Mouse (Mus musculus) brain, adult 2 months (tissue): Measurements from ENCODE around the gene Lypd6b.

Experiments
- DNase-seq: peaks from one replicate; pipeline ENCODE4 v3.0.0; 2011; ENCODE audit warnings: low read depth, low spot score

The Lypd6b gene

DNA sequence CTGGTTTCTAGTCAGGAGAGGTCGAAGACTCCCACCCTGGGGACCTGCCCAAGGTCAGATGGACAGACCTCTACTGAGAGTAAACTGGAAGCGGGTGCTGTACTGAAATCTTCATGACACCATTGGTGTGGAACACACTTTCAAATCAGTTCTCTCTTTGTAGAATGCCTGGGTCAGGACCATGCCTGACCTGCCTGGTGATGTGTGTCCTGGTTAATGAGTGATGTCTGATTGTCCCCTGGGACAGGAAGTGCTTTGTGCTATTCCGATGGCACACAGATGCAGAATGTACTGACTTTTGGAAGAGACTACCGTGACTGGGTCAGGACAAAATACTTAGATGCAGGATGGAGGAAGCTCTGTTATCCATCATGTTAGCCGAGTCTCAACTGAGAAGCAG, 17.0 kb upstream of the Lypd6b start:
- no peak for DNase-seq

DNA sequence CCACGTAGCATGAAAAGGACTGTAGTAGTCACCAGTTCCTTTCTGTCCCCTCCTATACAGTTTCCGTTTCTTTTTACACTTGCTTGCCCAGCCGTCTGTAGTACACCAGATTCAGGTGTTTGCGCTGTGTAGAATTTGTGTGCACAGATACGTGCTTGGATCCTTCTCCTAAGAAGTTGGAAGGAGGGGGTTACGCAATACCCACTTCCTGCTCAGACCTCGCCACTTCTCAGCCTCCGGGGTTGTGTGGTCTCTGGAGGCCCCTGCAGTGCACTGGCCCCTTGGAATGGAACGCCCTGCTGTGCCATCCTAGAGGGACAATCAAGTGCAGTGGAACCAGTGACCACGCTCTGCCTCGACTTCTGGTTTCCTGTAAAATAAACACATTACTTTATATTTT, 16.3 kb upstream of the Lypd6b start:
- DNase-seq: no peak

DNA sequence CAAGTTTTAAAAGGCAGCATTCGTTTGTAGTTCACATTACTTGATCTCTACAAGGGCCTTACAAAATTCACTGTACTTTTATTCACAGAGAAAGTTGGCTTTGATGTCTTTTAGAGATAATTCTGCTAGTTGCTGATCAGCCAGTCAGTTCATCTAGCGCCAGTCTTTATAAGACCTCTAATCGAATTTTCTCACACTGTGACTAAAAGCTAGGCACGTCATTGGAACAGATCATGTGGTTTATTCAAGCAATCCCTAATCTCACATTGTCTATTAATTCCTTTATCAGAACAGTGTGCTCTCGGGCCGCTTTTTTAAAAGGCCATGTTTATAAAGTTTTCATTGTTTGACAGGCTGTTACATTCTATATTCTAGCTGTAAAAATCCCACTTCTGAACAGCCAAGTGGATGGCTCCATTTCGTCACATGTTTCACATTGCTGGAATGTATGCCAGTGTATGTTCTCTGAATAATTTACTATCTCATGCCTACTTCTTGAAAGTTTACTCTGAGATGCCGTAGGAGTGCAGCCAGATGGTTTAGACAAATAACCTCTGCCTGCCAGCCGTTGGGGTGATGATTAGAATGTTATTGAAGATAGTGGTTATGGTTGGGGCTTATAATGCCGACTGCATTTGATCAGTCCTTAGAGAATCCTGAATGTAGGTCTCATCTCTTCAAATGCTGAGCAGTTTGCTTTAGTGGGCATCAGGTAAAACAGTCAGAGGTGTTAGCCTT, 14.1 kb upstream of the Lypd6b start:
- no peak for DNase-seq

DNA sequence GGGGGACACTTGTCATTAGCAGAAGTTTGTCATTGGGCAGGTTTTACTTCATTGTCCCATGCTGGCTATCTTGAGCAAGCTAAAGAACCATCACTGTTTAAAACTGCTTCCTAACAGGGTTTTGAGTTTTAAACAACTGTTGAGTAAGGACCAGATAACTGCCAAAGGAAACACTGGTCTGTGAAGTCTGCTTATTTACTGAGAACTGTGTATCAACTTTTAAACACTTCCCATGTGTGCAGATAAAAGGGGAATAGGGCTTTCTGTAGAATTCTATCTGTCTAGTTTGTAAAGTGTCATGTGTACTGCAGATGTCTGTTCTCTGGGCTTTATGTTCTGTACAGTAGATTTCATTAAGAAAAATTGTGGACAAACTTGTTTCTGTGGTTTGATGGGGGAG, 13.3 kb upstream of the Lypd6b start:
- no peak for DNase-seq

DNA sequence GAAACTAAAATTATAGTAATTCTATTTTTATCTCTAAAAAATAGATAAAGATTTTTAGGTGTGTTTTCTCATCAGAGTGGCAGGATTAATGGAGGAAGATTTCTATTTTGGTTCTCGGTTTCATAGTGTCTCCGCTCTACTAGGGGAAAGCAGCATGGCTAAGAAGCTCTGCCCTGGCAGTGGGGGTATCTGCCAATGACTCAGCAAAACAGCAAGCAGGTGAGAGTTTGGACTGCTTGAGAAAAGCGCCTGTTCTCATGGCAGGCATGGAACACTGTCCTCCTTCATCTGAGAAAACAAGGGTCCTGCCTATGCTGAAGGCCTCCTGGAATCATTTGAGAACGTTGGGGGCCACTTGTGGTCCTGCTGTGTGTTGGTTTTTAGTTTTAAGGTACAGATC, 12.3 kb upstream of the Lypd6b start:
- no peak for DNase-seq

DNA sequence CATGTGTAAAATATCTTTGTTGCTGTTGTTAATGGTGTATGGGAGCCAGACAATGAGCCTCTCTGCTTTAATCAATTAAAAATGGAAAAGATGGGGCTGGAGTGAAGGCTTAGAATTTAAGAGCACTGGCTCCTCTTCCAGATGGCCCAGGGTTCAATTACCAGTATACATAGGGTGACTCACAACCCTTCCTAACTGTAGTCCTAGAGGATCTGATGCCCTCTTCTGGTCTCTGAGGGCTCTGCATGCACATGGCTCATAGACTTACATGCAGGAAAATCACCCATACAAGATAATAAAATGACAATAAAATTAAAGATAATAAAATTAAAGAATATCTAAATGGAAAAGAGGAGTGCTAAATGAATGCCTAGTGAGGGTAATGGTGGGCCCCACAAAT, 11.8 kb upstream of the Lypd6b start:
- peak; percentile 55 for DNase-seq

DNA sequence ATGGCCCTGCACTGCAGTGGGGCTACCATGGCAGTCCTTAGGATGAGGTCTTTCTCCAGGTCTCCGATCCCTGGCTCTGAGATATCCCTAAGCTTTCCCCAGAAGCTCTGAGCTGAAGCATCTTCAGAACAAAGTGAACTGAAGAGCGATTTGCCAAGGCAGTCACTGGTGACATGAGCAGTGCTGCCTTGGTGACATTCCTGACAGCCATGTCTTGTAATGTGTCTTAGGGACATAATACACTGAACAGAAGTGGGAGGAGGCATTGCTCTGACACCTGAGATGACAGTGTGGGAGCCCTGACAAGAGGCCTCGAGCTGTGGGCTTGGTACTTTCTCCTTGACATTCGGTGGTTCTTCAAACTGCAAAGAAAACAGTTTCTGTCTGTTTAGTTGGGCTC, 11.1 kb upstream of the Lypd6b start:
- no peak for DNase-seq

DNA sequence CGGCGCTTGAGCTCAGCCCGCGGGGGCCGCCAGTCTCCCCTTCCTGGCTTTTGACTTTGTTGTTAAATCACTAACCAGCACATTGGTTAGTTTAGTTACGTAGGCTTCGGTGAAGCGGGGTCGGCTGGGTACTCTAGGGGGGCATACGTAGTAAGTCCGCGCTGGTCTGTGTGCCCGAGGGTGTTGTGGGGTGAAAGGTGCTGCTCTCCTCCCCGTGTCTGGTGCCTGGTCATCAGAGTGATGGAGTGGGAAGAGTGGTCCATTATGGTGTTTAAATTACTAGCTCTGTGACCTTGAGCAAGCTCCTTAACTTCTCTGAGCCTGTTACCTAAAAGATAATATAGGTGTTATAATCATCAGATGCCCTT, 547 bp downstream of the Lypd6b start:
- DNase-seq: no peak

DNA sequence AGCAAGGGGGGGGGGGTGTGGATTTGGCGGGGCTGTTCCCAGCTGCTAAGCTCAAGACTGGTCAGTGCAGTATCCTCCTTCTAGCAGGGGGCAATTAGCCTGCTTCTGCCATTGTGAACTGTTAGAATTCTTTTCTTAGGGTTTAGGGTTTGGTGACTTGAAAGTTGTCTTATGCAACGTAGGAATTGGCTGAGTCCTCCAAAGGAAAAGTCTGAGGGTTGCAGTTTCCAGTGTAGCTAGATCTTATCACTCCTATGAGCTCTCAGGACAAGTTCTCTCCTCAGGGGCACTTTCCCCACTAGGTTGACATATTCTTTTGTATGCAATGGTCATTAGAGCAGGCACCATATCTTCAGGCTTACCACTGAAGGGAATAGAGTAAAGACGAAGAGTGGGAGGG, 1.2 kb downstream of the Lypd6b start:
- DNase-seq: no peak

DNA sequence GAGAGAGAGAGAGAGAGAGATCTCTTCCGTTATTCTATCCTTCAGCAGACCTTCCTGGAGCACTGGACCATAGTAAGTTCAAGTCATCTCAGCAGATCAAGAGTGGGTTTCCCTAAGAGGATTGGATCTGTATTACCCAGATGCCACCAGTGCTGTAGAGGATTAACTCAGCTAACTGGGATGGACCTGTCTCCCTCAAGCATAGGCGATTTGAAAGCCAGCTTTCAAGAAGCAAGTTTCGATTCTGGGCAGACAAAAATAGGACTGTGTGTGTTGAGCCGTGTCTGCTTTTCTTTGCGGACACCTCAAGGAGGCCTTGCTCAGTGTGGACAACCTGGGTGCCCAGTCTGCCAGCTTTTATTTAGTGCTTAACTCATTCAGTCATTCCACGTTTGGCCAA, 1.6 kb downstream of the Lypd6b start:
- DNase-seq: no peak

DNA sequence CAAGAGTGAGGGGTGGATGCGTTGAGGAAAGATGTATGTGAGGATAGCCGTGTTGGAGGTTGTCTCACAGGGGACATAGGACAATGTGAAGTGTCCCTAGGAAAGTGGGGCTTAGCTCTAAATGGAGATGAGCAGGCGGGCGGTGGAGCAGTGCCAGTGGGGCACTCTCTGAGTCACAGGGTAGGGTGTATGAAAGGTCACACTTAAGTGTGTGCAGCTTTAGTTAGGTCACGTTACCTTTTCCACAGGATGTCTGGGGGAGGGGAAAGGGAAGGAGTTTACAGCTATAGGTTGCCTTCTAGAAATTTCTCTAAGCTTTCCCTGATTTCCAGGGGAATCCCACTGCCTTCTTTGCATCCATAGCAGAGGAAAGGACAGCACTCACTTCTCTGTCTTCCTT, 2.0 kb downstream of the Lypd6b start:
- no peak for DNase-seq

DNA sequence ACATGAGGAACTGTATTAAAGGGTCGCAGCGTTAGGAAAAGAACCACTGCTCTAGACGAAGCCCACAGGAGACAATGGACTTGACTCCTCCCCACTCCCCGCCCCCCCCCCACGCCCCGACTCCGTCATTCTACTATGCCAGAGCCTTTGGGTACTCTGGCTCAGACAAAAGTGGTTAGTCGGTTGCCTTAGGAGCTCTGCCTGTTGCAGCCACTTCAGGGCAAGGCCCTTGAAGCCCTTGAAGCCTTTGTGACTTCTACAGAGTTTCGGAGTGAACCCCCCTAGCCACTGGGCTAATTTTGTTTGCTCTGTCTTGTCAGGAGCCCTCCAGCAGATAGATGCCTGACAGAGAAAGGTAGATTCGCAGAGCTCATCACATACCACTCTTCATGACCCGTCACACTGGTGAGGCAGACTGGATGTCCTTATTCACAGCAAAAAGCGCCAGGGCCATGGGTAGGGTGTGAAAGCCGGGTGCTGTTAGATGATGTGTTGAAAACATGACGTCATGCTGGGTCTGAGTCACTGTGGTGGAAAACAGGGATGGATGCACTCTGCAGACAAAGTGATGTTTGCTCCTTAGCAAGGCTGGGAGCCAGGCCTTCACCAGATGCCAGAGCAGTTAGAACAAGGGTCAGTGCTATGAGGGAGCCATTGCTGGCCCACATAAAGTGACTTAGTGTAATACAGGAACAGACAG, 10.1 kb downstream of the Lypd6b start:
- peak; percentile 84 for DNase-seq

DNA sequence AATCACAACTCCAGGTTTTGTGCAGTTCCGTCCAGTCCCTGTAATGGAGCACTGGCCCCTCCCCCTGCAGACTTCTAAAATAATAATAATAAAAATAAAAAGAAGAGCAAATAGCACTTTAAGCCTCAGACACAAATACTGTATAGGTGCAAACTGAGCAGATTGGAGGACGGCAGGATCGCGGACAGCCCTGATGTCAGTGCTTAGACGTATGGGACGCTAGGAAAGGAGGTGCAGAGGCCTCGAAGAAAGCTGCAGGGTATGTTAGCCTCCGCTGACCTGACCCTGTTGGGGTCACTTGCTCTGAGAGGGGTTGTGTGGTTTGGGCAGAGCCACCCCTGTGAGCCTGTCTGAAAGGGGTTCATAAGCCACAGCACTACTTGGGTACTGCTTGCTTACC, 17.0 kb downstream of the Lypd6b start:
- no peak for DNase-seq

DNA sequence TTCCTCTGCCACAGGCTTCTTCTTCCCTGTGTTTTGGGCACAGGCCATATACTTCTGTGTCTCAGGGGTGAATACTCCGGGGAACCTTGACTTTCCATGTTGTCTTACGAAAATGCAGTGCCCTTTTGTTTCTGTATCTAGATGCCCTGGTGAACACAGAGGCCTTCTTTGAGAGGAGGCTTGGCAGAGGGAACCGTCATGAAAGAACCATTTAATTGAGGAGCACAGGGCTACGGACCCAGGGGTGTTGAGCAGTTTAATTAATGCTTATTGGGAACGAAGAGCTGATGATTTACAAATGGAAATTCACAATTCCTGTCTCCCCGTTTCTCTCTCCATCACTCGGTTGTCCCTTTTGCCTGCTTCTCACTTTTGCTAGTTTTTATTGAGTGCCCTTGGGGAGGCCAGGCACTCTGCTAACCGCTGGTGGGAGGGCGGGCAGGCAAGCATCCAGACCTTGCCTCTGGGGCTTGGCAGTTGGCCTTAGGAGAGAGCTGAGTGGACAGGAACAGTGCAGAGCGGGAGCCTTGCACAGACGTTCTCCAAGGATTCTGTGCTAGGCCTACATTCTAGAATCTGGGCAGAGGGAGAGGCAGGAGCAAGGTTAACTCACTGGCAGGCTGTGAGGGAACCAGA, 18.4 kb downstream of the Lypd6b start:
- peak; percentile 56 for DNase-seq

DNA sequence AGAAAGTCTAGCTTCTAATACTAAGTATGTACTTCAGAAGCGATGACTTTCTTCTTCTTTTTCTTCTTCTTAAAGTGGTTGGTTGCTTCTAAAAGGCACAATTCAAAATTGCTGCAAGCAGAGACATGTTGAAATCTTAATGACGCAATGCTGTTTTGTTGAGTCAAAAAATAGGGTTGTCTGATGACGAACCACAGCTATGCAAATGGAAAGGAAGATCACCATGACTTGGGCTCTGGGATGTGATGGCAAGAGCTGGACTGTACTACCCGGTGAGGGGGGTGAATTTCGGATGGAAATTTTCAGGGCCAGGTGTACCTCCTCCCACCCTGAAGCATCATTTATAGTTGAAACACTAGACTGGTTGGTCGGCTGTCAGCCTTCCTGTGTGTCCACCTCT, 22.0 kb downstream of the Lypd6b start:
- no peak for DNase-seq

DNA sequence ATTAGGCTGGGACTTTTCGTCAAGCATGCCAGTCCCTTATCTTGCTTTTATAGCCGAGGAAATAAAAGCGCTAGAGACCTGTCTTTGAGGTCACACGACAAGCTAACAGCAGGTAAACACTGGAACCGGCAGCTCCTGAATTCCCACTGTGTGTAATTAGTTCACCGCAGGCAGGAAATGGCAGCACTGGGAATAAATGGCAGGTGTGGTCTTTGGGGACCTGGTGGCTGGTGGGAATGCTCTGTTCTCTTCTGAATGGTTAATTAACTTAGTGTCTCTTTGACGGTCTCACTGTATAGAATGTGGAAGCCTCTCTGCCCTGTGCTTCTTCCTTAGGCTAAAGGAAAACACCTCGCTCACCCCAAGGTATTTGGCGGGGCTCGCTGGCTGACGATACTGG, 23.9 kb downstream of the Lypd6b start:
- DNase-seq: no peak

DNA sequence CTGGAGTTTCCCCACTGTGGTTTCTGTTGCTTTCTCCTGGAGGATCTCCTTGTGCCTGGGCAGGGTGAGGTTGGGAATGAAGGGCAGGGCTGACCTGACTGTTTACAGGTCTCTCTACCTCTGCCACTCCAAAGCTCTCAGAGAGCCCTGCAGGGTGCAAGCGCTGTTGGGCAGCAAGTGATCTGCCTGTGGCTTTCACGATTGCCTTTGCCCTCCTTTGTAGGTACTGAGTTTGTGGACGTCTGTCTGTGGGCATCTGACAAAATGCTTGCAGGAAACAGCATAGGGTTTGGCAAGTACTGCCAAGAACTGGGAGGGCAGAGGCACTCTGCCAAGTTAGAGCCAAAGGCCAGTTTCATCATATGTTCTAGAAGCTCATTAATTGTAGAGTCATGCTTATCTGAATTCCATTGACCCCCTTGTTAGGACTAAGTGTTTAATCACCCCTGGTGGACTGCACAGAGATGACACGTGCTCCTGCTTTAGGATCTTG, 24.4 kb downstream of the Lypd6b start:
- peak; percentile 78 for DNase-seq

DNA sequence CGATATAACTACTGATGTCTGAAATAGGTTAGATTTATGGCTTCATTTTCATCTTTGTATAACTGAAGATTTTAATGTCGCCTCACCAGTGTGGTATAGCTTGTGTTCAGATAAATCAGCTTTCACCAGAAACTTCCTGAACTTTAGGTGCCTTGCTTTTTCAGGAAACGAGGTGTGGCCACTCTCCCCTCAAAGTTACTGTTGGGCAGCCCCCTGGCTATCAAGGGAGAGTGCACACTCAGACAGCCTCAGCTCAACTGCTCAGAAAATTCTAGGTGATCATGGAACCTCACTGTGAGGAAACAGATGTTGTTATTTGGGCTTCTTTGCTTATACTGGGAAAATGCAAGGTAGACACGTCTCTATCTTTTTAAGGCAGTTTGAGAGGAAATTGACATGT, 25.7 kb downstream of the Lypd6b start:
- DNase-seq: no peak

DNA sequence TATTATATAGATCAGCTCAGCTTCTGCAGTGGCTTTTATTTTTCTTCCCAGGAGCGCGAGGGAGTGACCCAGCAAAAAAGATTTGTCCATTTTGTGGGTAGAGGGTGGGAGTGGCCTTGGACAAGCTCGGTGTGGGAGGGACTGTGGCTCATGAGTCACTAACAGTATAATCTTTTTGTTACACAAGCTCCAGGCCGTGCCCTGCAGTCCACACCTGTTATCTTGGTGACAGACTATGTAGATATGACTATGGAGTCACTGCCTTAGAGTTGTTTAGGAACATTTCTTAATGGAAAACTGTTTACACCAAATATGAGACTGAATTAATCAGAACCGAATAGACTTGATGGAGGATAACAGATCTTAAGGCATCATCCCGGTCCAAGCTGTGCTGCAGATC, 26.5 kb downstream of the Lypd6b start:
- DNase-seq: no peak

DNA sequence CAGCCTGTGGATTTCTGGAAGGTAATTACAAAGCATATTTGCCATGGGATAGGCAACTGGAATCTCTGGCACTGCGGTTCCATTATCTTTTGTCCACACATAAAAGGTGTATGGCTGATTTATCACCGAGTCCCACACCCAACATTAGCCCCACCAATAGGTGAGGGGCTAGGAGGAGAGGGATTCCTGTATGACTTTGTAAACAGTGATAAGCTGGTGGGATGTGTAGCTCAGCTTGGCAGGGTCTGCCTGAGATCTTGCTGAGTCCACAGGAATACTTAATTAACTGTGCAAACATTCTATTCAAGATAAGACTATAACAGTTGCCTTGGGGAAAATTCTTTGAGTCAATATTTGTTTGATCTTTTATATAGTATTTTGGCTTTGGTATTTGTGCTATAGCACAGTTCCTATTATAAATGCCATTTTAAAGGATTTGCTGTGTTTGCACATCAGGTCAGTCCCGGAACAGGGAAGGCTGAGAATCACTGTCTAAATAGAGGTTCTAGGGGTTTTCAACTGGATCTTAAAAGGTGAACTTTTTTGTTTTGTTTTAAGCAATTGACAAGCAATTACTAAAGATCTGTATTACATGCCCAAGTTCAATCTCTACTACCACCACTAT, 28.3 kb downstream of the Lypd6b start:
- DNase-seq: no peak

DNA sequence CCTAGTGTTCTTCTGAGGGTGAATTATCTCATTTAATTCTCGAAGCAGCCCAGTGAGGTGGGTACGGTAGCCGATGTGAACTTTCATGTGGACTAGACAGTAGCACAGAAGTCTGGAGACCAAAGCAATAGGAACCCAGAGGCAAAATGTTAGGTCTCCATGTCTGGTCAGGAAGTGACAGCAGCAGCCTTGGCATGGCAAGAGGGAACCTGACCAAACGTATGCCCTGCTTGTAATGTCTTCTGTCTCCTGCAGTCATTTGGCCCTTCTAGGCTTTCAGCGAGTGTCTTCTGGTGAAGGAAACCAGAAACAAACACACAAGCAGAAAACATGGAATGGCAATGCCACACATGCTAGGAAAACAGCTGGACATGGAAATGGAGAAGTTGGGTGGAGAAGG, 29.1 kb downstream of the Lypd6b start:
- DNase-seq: no peak

DNA sequence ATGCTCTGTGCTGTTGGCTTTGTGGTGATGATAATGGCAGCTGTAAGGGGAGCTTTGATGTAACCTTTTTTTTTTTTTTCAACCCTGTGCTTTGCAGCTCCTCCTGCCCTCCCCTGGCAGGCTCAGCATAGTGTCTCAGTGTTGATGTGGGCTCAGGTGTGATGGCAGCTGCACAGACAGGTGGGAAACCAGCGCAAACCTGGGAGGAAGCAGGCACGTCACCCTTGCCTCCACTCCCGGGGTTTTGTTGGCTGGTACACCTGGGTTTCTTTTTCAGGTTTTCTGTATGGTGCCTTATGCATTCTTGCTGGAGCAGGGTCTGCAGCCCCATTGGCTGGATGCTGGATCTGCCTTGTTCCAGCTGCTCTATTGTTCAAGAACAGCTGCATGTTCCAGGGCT, 29.7 kb downstream of the Lypd6b start:
- DNase-seq: no peak

DNA sequence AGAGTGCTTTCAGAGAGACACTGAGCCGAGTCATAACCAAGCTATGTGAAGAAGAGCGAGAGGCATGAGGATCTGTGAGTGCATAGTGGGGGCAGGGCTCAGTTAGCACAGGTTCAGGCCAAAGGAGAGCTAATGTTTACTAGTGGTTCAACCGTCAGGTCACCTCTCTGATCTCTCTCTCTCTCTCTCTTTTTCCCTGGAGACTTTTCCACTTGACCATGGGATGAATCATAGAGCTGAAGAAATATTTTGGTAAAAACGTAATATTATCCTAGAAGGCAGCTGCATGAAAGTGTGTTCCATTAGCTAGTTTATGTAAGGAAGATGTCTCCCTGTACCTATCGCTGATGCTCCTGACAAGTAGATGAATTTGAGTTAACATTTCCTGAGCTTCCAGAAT, 30.6 kb downstream of the Lypd6b start:
- no peak for DNase-seq
